Mouse (Mus musculus) kidney, adult 2 months (tissue): ENCODE results near the gene Siae.

ENCODE experiments used
- CTCF ChIP-seq: fragments of 200-500 bp; conservative IDR thresholded peaks from 2 replicates; pipeline ENCODE4 v1.5.1; 2011; ENCODE audit warnings: low read depth, mild to moderate bottlenecking, control low read depth, low read length, moderate library complexity, mixed read lengths; ENCODE audit not compliant: insufficient read depth, insufficient read length
- POLR2A ChIP-seq: fragments of 200-500 bp; IDR thresholded peaks from one replicate; pipeline ENCODE4 v1.6.1; 2011; ENCODE audit warnings: low read depth, low read length, control low read depth

DNA sequence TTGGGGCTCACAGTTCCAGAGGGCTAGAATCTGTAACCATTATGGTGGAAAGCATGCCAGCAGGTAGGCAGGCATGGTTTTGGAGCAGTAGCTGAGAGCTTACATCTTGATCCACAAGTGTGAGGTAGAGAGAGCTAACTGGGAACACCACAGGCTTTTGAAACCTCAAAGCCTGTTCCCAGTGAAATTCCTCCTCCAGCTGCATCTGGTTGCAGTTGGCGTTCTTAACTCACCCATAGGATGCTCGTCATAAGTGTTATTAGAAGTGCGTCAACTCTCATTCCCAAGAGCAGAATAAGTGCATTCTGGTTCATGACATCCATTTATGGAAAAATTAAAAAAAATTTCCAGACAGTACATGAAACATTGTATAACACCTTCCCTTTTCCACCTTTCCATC is 38.2 kb downstream of the Siae start:
- no peak for TF ChIP-seq POLR2A
- TF ChIP-seq CTCF, result no peak
